Mouse (Mus musculus): ENCODE measurements at regions not wholly inside any gene's neighbourhood (a gene's known extent, or its start where the extent isn't known, plus 50 kb on each side); places are given as distances from the start of the nearest gene placed in this dataset.

- in situ Hi-C loops (cut with MboI, MseI) = loop anchor here (5.0 kb wide), 2 partner anchors 51 to 611 kb away; no protein-coding TSS in a partner anchor
These were observed 83.5 kb upstream of the Cyp1b1 start for GRCm38 (mm10) chr17:79798361-79798760.

GRCm38 (mm10) chr17:79790166-79790565 lies 75.3 kb upstream of the Cyp1b1 start:
- in situ Hi-C loops (cut with MboI, MseI) = no loop called here

- in situ Hi-C loops (cut with MboI, MseI) = no loop called here
These were observed 72.3 kb upstream of the Cyp1b1 start for GRCm38 (mm10) chr17:79787201-79787600.

GRCm38 (mm10) chr17:79786691-79787090 lies 71.8 kb upstream of the Cyp1b1 start:
- in situ Hi-C loops (cut with MboI, MseI) = no loop called here

GRCm38 (mm10) chr17:79786270-79786669 lies 71.4 kb upstream of the Cyp1b1 start:
- in situ Hi-C loops (cut with MboI, MseI) = no loop called here

GRCm38 (mm10) chr17:79784256-79784870 lies 69.5 kb upstream of the Cyp1b1 start:
- in situ Hi-C loops (cut with MboI, MseI) = no loop called here

GRCm38 (mm10) chr17:79781733-79782663 lies 67.1 kb upstream of the Cyp1b1 start:
- in situ Hi-C loops (cut with MboI, MseI) = no loop called here

- in situ Hi-C loops (cut with MboI, MseI) = no loop called here
These were observed 66.4 kb upstream of the Cyp1b1 start for GRCm38 (mm10) chr17:79781262-79781661.

GRCm38 (mm10) chr17:79777874-79778395 lies 63.1 kb upstream of the Cyp1b1 start:
- in situ Hi-C loops (cut with MboI, MseI) = no loop called here

- in situ Hi-C loops (cut with MboI, MseI) = no loop called here
These were observed 61.3 kb upstream of the Cyp1b1 start for GRCm38 (mm10) chr17:79776177-79776576.

GRCm38 (mm10) chr17:79775216-79775615 lies 60.4 kb upstream of the Cyp1b1 start:
- in situ Hi-C loops (cut with MboI, MseI) = no loop called here

- in situ Hi-C loops (cut with MboI, MseI) = no loop called here
These were observed 59.4 kb upstream of the Cyp1b1 start for GRCm38 (mm10) chr17:79774291-79774690.

- in situ Hi-C loops (cut with MboI, MseI) = no loop called here
These were observed 57.4 kb upstream of the Cyp1b1 start for GRCm38 (mm10) chr17:79772219-79772618.

- in situ Hi-C loops (cut with MboI, MseI) = no loop called here
These were observed 56.9 kb upstream of the Cyp1b1 start for GRCm38 (mm10) chr17:79771727-79772126.

- in situ Hi-C loops (cut with MboI, MseI) = no loop called here
These were observed 56.0 kb upstream of the Cyp1b1 start for GRCm38 (mm10) chr17:79770911-79771310.

GRCm38 (mm10) chr17:79769824-79770223 lies 55.0 kb upstream of the Cyp1b1 start:
- in situ Hi-C loops (cut with MboI, MseI) = no loop called here

GRCm38 (mm10) chr17:79768080-79768479 lies 53.2 kb upstream of the Cyp1b1 start:
- in situ Hi-C loops (cut with MboI, MseI) = no loop called here

- in situ Hi-C loops (cut with MboI, MseI) = no loop called here
These were observed 50.4 kb upstream of the Cyp1b1 start for GRCm38 (mm10) chr17:79765061-79765794.
